Mouse (Mus musculus): Measurements from ENCODE around the gene Susd4.

Susd4 gene

GRCm38 (mm10) chr1:182897506-182898138 is 134.0 kb downstream of the Susd4 start:
- in situ Hi-C loops (cut with MboI; ENCODE audit: low pct_unique_long_range_greater_than_20kb in 1 of 2, low sequenced_read_pairs in 2 of 2, unreplicated experiment in 1 of 2): no loop called here

- in situ Hi-C loops (cut with MboI; ENCODE audit: low pct_unique_long_range_greater_than_20kb in 1 of 2, low sequenced_read_pairs in 2 of 2, unreplicated experiment in 1 of 2): no loop called here
Observed at GRCm38 (mm10) chr1:182902095-182902494, 138.4 kb downstream of the Susd4 start.

GRCm38 (mm10) chr1:182902906-182903305 is 139.2 kb downstream of the Susd4 start:
- in situ Hi-C loops (cut with MboI; ENCODE audit: low pct_unique_long_range_greater_than_20kb in 1 of 2, low sequenced_read_pairs in 2 of 2, unreplicated experiment in 1 of 2): no loop called here

- in situ Hi-C loops (cut with MboI; ENCODE audit: low pct_unique_long_range_greater_than_20kb in 1 of 2, low sequenced_read_pairs in 2 of 2, unreplicated experiment in 1 of 2): no loop called here
Observed at GRCm38 (mm10) chr1:182905669-182906068, 142.0 kb downstream of the Susd4 start.

GRCm38 (mm10) chr1:182908050-182909036 is 144.7 kb downstream of the Susd4 start:
- in situ Hi-C loops (cut with MboI; ENCODE audit: low pct_unique_long_range_greater_than_20kb in 1 of 2, low sequenced_read_pairs in 2 of 2, unreplicated experiment in 1 of 2): no loop called here

- in situ Hi-C loops (cut with MboI; ENCODE audit: low pct_unique_long_range_greater_than_20kb in 1 of 2, low sequenced_read_pairs in 2 of 2, unreplicated experiment in 1 of 2): no loop called here
Observed at GRCm38 (mm10) chr1:182909066-182909465, 145.4 kb downstream of the Susd4 start.

- in situ Hi-C loops (cut with MboI; ENCODE audit: low pct_unique_long_range_greater_than_20kb in 1 of 2, low sequenced_read_pairs in 2 of 2, unreplicated experiment in 1 of 2): no loop called here
Observed at GRCm38 (mm10) chr1:182909596-182909995, 145.9 kb downstream of the Susd4 start.

GRCm38 (mm10) chr1:182912591-182912990 is 148.9 kb downstream of the Susd4 start:
- in situ Hi-C loops (cut with MboI; ENCODE audit: low pct_unique_long_range_greater_than_20kb in 1 of 2, low sequenced_read_pairs in 2 of 2, unreplicated experiment in 1 of 2): no loop called here

- in situ Hi-C loops (cut with MboI; ENCODE audit: low pct_unique_long_range_greater_than_20kb in 1 of 2, low sequenced_read_pairs in 2 of 2, unreplicated experiment in 1 of 2): no loop called here
Observed at GRCm38 (mm10) chr1:182914121-182914908, 150.7 kb downstream of the Susd4 start.

GRCm38 (mm10) chr1:182916166-182916565 is 152.5 kb downstream of the Susd4 start:
- in situ Hi-C loops (cut with MboI; ENCODE audit: low pct_unique_long_range_greater_than_20kb in 1 of 2, low sequenced_read_pairs in 2 of 2, unreplicated experiment in 1 of 2): no loop called here

GRCm38 (mm10) chr1:182918718-182919346 is 155.2 kb downstream of the Susd4 start:
- in situ Hi-C loops (cut with MboI; ENCODE audit: low pct_unique_long_range_greater_than_20kb in 1 of 2, low sequenced_read_pairs in 2 of 2, unreplicated experiment in 1 of 2): no loop called here

- in situ Hi-C loops (cut with MboI; ENCODE audit: low pct_unique_long_range_greater_than_20kb in 1 of 2, low sequenced_read_pairs in 2 of 2, unreplicated experiment in 1 of 2): no loop called here
Observed at GRCm38 (mm10) chr1:182922824-182923223, 159.2 kb downstream of the Susd4 start.

- in situ Hi-C loops (cut with MboI; ENCODE audit: low pct_unique_long_range_greater_than_20kb in 1 of 2, low sequenced_read_pairs in 2 of 2, unreplicated experiment in 1 of 2): no loop called here
Observed at GRCm38 (mm10) chr1:182926465-182926864, 162.8 kb downstream of the Susd4 start.

- in situ Hi-C loops (cut with MboI; ENCODE audit: low pct_unique_long_range_greater_than_20kb in 1 of 2, low sequenced_read_pairs in 2 of 2, unreplicated experiment in 1 of 2): no loop called here
Observed at GRCm38 (mm10) chr1:182927878-182928851, 164.5 kb downstream of the Susd4 start.

GRCm38 (mm10) chr1:182935469-182935868 is 171.8 kb downstream of the Susd4 start:
- in situ Hi-C loops (cut with MboI; ENCODE audit: low pct_unique_long_range_greater_than_20kb in 1 of 2, low sequenced_read_pairs in 2 of 2, unreplicated experiment in 1 of 2): no loop called here

GRCm38 (mm10) chr1:182937486-182938120 is 173.9 kb downstream of the Susd4 start:
- in situ Hi-C loops (cut with MboI; ENCODE audit: low pct_unique_long_range_greater_than_20kb in 1 of 2, low sequenced_read_pairs in 2 of 2, unreplicated experiment in 1 of 2): no loop called here

GRCm38 (mm10) chr1:182941921-182942320 is 178.3 kb downstream of the Susd4 start:
- in situ Hi-C loops (cut with MboI; ENCODE audit: low pct_unique_long_range_greater_than_20kb in 1 of 2, low sequenced_read_pairs in 2 of 2, unreplicated experiment in 1 of 2): no loop called here

Measured in mouse embryonic stem cell (cell line).